Mouse (Mus musculus) hindbrain, embryonic 16.5 days (tissue): ENCODE results near the gene Spred3. TPM values are rescaled to one million over a fixed set of nuclear protein-coding genes. Genes with fewer than 3 reads are reported as not detected.
A peak's percentile ranks its signal among the peaks of the same experiment; 100 is the strongest.
"Not testable (repeated sequence)": the region's sequence is repeated elsewhere in the genome, so short reads cannot be mapped to it uniquely, and the experiment has no call there.

ENCODE experiments used
- ATAC-seq: fragments of 200-750 bp; cut with Nextera tagmentation; 2 replicates; pipeline ENCODE4 v1.8.0; 2017; ENCODE audit warnings: moderate TSS enrichment, moderate library complexity
- H3K27ac ChIP-seq: fragments of 300-500 bp; sonication (generic); 2 replicates; pipeline ENCODE4 v1.5.1; 2014; ENCODE audit warnings: low read depth, mild to moderate bottlenecking, control low read depth, low read length, moderate library complexity
- H3K27me3 ChIP-seq: fragments of 300-500 bp; sonication (generic); replicated peaks from 2 replicates; pipeline ENCODE4 v1.6.1; 2014; ENCODE audit warnings: low read length; ENCODE audit not compliant: control insufficient read depth, insufficient read depth
- H3K36me3 ChIP-seq: fragments of 300-500 bp; sonication (generic); 2 replicates; pipeline ENCODE4 v1.6.1; 2014; ENCODE audit warnings: mild to moderate bottlenecking, low read length, moderate library complexity, mixed read lengths; ENCODE audit not compliant: control insufficient read depth, insufficient read depth
- H3K4me1 ChIP-seq: fragments of 300-500 bp; sonication (generic); 2 replicates; pipeline ENCODE4 v1.6.1; 2014; ENCODE audit warnings: low read depth, low read length; ENCODE audit not compliant: control insufficient read depth, insufficient read depth
- H3K4me2 ChIP-seq: fragments of 300-500 bp; sonication (generic); 2 replicates; pipeline ENCODE4 v1.6.1; 2014; ENCODE audit warnings: mild to moderate bottlenecking, low read length, control low read depth, moderate library complexity
- H3K4me3 ChIP-seq: fragments of 300-500 bp; sonication (generic); 2 replicates; pipeline ENCODE4 v1.5.1; 2014; ENCODE audit warnings: mild to moderate bottlenecking, low read length, control low read depth, moderate library complexity
- H3K9ac ChIP-seq: fragments of 300-500 bp; sonication (generic); 2 replicates; pipeline ENCODE4 v1.6.1; 2014; ENCODE audit warnings: low read depth, mild to moderate bottlenecking, control low read depth, low read length, moderate library complexity
- H3K9me3 ChIP-seq: fragments of 300-500 bp; sonication (generic); 2 replicates; pipeline ENCODE4 v1.6.1; 2014; ENCODE audit warnings: mild to moderate bottlenecking, low read length, moderate library complexity; ENCODE audit not compliant: control insufficient read depth
- WGBS: fragments of 180-500 bp; shearing (Covaris S2); extraction: QIAGEN DNeasy Blood & Tissue Kit; methylation state at CpG from one replicate; pipeline ENCODE4 v1.1.7; 2014; 5-methylcytosine and 5-hydroxymethylcytosine counted together
- polyA plus RNA-seq: library from polyadenylated mRNA; unstranded; fragments of >200 nt; fragmentation: Nextera tagmentation; extraction: Ambion mirVana; gene quantifications from 2 replicates; pipeline ENCODE4 v1.2.1, GENCODE M21; 2015

Spred3 gene
- polyA plus RNA-seq = 8.4 and 10.4 TPM in 2 replicates

- peaks cover 28% of the 10 kb centered on the region for H3K27me3 ChIP-seq
- peak within 1 kb of the TSS; percentile 82 for H3K9ac ChIP-seq
- peak within 1 kb of the TSS; percentile 76 for H3K4me2 ChIP-seq
- WGBS = under 1% methylated on average over 30 of the region's 30 CpGs
- H3K4me1 ChIP-seq = peaks cover 27% of the 10 kb centered on the region
- ATAC-seq = peak; percentile 74
- peak within 1 kb of the TSS; percentile 80 for H3K4me3 ChIP-seq
- no peaks in the 10 kb centered on the region for H3K9me3 ChIP-seq
- peaks cover 16% of the 10 kb centered on the region for H3K36me3 ChIP-seq
- peak within 1 kb of the TSS; percentile 90 for H3K27ac ChIP-seq
Observed at GRCm38 (mm10) chr7:29170066-29170754, at the start of gene Spred3, which contains the start of gene Ggn. Gene Spred3 (minus strand): TSS chr7:29170411. Gene Ggn (plus strand): TSS chr7:29170210.

DNA sequence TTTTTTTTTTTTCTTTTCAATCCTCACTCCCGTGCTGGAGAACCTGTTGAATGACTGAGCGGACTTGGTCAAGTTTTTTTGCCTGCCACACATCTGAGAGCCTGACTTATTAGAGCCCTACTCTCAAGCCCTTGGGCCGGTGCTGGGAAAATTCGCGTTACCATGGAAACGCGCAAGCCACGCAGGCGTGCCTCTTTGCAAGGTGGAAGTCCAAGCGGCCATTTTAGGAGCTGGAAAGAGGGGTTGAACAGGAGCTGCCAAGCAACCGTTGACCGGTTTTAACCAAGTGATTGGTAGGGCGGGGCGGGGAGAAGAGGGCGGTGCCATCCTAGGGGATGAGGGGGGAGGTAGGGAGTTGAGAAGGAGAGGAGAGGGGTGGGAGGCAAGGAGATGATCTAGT lies 44.6 kb upstream of the Spred3 start:
- 41% methylated on average over 15 of the region's 15 CpGs for WGBS
- no peaks in the 10 kb centered on the region for H3K27me3 ChIP-seq
- H3K9ac ChIP-seq = no peak overlapping the region
- H3K36me3 ChIP-seq = no peaks in the 10 kb centered on the region
- no peaks in the 10 kb centered on the region for H3K9me3 ChIP-seq
- H3K4me3 ChIP-seq = no peak overlapping the region
- H3K4me2 ChIP-seq = no peak overlapping the region
- peaks cover 12% of the 10 kb centered on the region for H3K4me1 ChIP-seq
- ATAC-seq = no peak
- no peak overlapping the region for H3K27ac ChIP-seq

DNA sequence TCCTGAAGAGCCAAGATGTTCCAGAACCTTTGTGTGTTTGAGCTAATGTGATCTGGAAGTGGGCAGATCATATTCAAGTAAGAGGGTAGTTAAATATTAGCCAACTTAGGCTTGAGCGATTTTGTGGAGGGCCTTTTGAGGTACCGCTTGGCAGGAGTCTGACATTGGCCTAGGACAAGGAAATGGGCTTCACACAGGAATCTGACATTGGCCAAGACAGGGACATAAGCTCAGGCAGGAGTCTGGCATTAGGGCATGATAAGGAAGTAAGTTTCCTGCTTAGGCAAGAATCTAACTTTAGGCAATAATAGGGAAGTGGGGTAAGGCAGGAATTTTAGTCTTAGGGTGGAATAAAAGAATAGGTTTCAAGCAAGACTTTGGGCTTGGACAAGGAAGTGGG lies 44.0 kb upstream of the Spred3 start:
- H3K4me1 ChIP-seq = peaks cover 12% of the 10 kb centered on the region
- no peak overlapping the region; the same call in 1 of the 2 replicates for H3K4me2 ChIP-seq
- H3K36me3 ChIP-seq = no peaks in the 10 kb centered on the region
- 57% methylated on average over 2 of the region's 2 CpGs for WGBS
- ATAC-seq = no peak; the same call in 1 of the 2 replicates
- no peak overlapping the region for H3K27ac ChIP-seq
- no peak overlapping the region for H3K4me3 ChIP-seq
- no peaks in the 10 kb centered on the region for H3K27me3 ChIP-seq
- H3K9me3 ChIP-seq = no peaks in the 10 kb centered on the region
- H3K9ac ChIP-seq = no peak overlapping the region

DNA sequence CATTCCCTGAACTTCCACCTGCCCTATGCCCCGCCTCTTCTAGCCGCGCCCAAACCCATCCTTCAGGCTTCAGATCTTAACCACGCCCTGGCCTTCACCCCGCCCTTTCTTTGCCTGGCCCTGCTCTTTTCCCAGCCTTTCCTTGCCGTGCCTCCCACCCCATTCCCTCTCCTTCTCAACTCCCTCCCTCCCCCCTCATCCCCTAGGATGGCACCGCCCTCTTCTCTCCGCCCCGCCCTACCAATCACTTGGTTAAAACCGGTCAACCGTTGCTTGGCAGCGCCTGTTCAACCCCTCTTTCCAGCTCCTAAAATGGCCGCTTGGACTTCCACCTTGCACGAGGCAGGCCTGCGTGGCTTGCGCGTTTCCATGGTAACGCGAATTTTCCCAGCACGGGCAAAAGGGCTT lies 43.5 kb upstream of the Spred3 start, which contains the start of gene Catsperg1:
TSS of gene Catsperg1 (minus strand) at position 361 of the 408 bp plus-strand sequence.
- H3K9ac ChIP-seq = peak within 1 kb of the TSS; percentile 22
- ATAC-seq = peak; percentile 86
- H3K4me2 ChIP-seq = peak within 1 kb of the TSS; percentile 59
- no peaks in the 10 kb centered on the region for H3K27me3 ChIP-seq
- no peaks in the 10 kb centered on the region for H3K36me3 ChIP-seq
- peaks cover 12% of the 10 kb centered on the region for H3K4me1 ChIP-seq
- peak within 1 kb of the TSS; percentile 57; the same call in 1 of the 2 replicates for H3K27ac ChIP-seq
- H3K4me3 ChIP-seq = peak within 1 kb of the TSS; percentile 24
- H3K9me3 ChIP-seq = no peaks in the 10 kb centered on the region
- WGBS = 3% methylated on average over 20 of the region's 20 CpGs

GRCm38 (mm10) chr7:29212775-29213560 lies 42.8 kb upstream of the Spred3 start:
- H3K27ac ChIP-seq = not testable (repeated sequence)

GRCm38 (mm10) chr7:29212199-29212765 lies 42.1 kb upstream of the Spred3 start:
- WGBS = 11% methylated on average over 26 of the region's 26 CpGs
- no peaks in the 10 kb centered on the region for H3K36me3 ChIP-seq
- peak overlapping the region; percentile 59 for H3K4me2 ChIP-seq
- no peak overlapping the region for H3K27ac ChIP-seq
- H3K9me3 ChIP-seq = no peaks in the 10 kb centered on the region
- no peaks in the 10 kb centered on the region for H3K27me3 ChIP-seq
- no peak for ATAC-seq
- H3K4me1 ChIP-seq = peaks cover 12% of the 10 kb centered on the region
- H3K9ac ChIP-seq = no peak overlapping the region
- peak overlapping the region; percentile 40; the same call in 1 of the 2 replicates for H3K4me3 ChIP-seq

More at GRCm38 (mm10) chr7:29212775-29213560, 42.8 kb upstream of the Spred3 start:
- peak overlapping the region; percentile 24 for H3K4me3 ChIP-seq
- H3K4me1 ChIP-seq = peaks cover 12% of the 10 kb centered on the region
- ATAC-seq = peak; percentile 21
- 18% methylated on average over 40 of the region's 40 CpGs for WGBS
- peak overlapping the region; percentile 59 for H3K4me2 ChIP-seq
- not testable (repeated sequence) for H3K9me3 ChIP-seq, H3K36me3 ChIP-seq, H3K27me3 ChIP-seq
- peak overlapping the region; percentile 22; the same call in 1 of the 2 replicates for H3K9ac ChIP-seq

- Histone ChIP-seq H3K27ac (peak overlapping the region; percentile 8; the same call in 1 of the 2 replicates), H3K9me3 (no peaks in the 10 kb centered on the region), H3K9ac (peak overlapping the region; percentile 50), H3K4me3 (peak overlapping the region; percentile 40), H3K27me3 (no peaks in the 10 kb centered on the region), H3K4me2 (peak overlapping the region; percentile 59), H3K4me1 (peaks cover 12% of the 10 kb centered on the region), H3K36me3 (no peaks in the 10 kb centered on the region)
- ATAC-seq = peak; percentile 53
- 6% methylated on average over 34 of the region's 34 CpGs for WGBS
Observed at GRCm38 (mm10) chr7:29211415-29212198, 41.4 kb upstream of the Spred3 start.

- Histone ChIP-seq H3K27ac (peak overlapping the region; percentile 8; the same call in 1 of the 2 replicates), H3K4me3 (peak overlapping the region; percentile 40), H3K4me2 (peak overlapping the region; percentile 59), H3K4me1 (peaks cover 12% of the 10 kb centered on the region)
- H3K27me3 ChIP-seq, ATAC-seq, H3K9ac ChIP-seq, H3K9me3 ChIP-seq, H3K36me3 ChIP-seq: not testable (repeated sequence)
- 27% methylated on average over 15 of the region's 15 CpGs for WGBS
Observed at GRCm38 (mm10) chr7:29211013-29211412, 40.8 kb upstream of the Spred3 start.
